ENCODE assay signal across 27 mouse cellular contexts in the genomic region with DNA sequence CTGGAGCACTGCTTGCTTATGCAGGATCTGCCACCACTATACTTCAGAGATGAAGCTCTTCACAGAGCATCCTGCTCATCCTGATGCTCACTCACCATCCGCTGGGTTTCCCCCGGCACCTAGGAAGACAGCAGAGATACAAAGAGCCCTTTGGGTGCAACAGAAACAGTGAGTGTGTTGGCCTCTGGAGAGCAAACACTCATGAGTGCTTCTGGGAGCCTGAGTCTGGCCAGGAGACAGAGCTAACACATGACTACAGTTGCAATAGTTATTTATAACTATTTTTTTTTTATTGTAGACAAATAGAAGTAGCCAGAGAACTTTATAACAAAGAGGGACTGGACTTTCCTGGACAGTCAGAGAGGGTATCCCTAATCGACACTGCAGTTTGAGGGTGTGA. TPM values are rescaled to one million over a fixed set of nuclear protein-coding genes. Genes with fewer than 3 reads are reported as not detected.
A peak's percentile ranks its signal among the peaks of the same experiment; 100 is the strongest.
DNase-seq lines count a peak whose midpoint lies in the region; ATAC-seq and TF ChIP-seq lines count a peak whose summit lies in the region.
"Had no signal": no experiment of that assay in that cellular context is flagged by ENCODE, and none has a peak within 500 bp of the region (broad histone marks: within the 10 kb centered on the region; RNA-seq: fewer than 3 reads in every experiment).

No protein-coding gene starts in this region.

- H3K4me2 ChIP-seq in hindbrain, embryonic 13.5 days = no peak overlapping the region
- no peak overlapping the region for H3K4me2 ChIP-seq in hindbrain, embryonic 11.5 days (replicated peaks; ENCODE audit: low read depth, low read length)
- H3K4me2 ChIP-seq in forebrain, embryonic 15.5 days (replicated peaks) = no peak overlapping the region
- H3K4me2 ChIP-seq: embryonic facial prominence, embryonic 13.5 days; hindbrain, embryonic 15.5 days; limb, embryonic 12.5 days; liver, embryonic 15.5 days; midbrain, embryonic 11.5 days had no signal

- peak overlapping the region; percentile 82 for H3K27ac ChIP-seq in heart, adult 2 months
- peak overlapping the region; percentile 18; the same call in 1 of the 2 replicates for H3K27ac ChIP-seq in hindbrain, embryonic 13.5 days
- H3K27ac ChIP-seq in hindbrain, embryonic 11.5 days (ENCODE audit: low read depth, low read length) = no peak overlapping the region
- H3K27ac ChIP-seq in forebrain, embryonic 15.5 days (replicated peaks) = no peak overlapping the region
- H3K27ac ChIP-seq: embryonic facial prominence, embryonic 13.5 days; forebrain, embryonic 10.5 days; hindbrain, embryonic 15.5 days; limb, embryonic 12.5 days; liver, embryonic 15.5 days had no signal

- no peaks in the 10 kb centered on the region for H3K9me3 ChIP-seq in hindbrain, embryonic 13.5 days
- H3K9me3 ChIP-seq in hindbrain, embryonic 11.5 days (ENCODE audit: control insufficient read depth, low read length) = no peaks in the 10 kb centered on the region
- no peaks in the 10 kb centered on the region for H3K9me3 ChIP-seq in forebrain, embryonic 15.5 days
- H3K9me3 ChIP-seq: embryonic facial prominence, embryonic 13.5 days; forebrain, embryonic 10.5 days; hindbrain, embryonic 15.5 days; limb, embryonic 12.5 days; liver, embryonic 15.5 days had no signal

- peak in 1 of 2 experiments; percentile 51 for DNase-seq in heart, adult 2 months
- no peak for DNase-seq in heart, adult 8-10 months (ENCODE audit: low spot score)
- no peak for DNase-seq in hindbrain, embryonic 11.5 days (ENCODE audit: low spot score)
- DNase-seq in 3T3-L1 (ENCODE audit: low read depth, low spot score) = peak; percentile 33
- peak; percentile 74 for DNase-seq in adipocyte (ENCODE audit: low spot score)
- no peak for DNase-seq in cerebellum, postnatal 10 days
- DNase-seq: adrenal gland, adult 8-10 months; B cell, adult 2 months; cerebellum, adult 11-12 months; cerebellum, adult 9-11 months; kidney, adult 11 months; kidney, postnatal 25 days; right cerebral cortex, postnatal 4 days; thymus, adult 2 months; thymus, postnatal 36 days had no signal

- TF ChIP-seq EP300 in heart, adult 2 months (IDR thresholded peaks at IDR 0.05; ENCODE audit: insufficient read depth, low read depth, low read length) = no peak

- ATAC-seq in hindbrain, embryonic 13.5 days (ENCODE audit: low FRiP score) = no peak
- ATAC-seq in hindbrain, embryonic 11.5 days (ENCODE audit: low FRiP score) = no peak
- ATAC-seq in forebrain, embryonic 15.5 days (replicated peaks) = no peak
- ATAC-seq: activated CD4-positive, CD25-positive, alpha-beta regulatory T cell, adult 4 months; forebrain, embryonic 16.5 days; inflammation-experienced regulatory T-cells, adult 6 months; midbrain, embryonic 16.5 days had no signal

- no peak overlapping the region for H3K4me3 ChIP-seq in heart, adult 2 months
- no peak overlapping the region for H3K4me3 ChIP-seq in hindbrain, embryonic 13.5 days
- no peak overlapping the region for H3K4me3 ChIP-seq in hindbrain, embryonic 11.5 days (ENCODE audit: low read depth, low read length)
- no peak overlapping the region for H3K4me3 ChIP-seq in forebrain, embryonic 15.5 days
- H3K4me3 ChIP-seq: embryonic facial prominence, embryonic 13.5 days; forebrain, embryonic 10.5 days; hindbrain, embryonic 15.5 days; limb, embryonic 12.5 days; liver, embryonic 15.5 days had no signal

- no peaks in the 10 kb centered on the region for H3K79me2 ChIP-seq in heart, adult 2 months (replicated peaks; ENCODE audit: control insufficient read depth, insufficient read depth, low read length)

- no peak for TF ChIP-seq POLR2A in heart, adult 2 months (IDR thresholded peaks at IDR 0.05; ENCODE audit: insufficient read depth, low read depth, low read length)

- H3K4me1 ChIP-seq in heart, adult 2 months (ENCODE audit: control insufficient read depth, insufficient read depth, low read length) = peaks cover 20% of the 10 kb centered on the region
- peaks cover 17% of the 10 kb centered on the region for H3K4me1 ChIP-seq in hindbrain, embryonic 13.5 days (replicated peaks)
- no peaks in the 10 kb centered on the region for H3K4me1 ChIP-seq in hindbrain, embryonic 11.5 days (replicated peaks; ENCODE audit: control insufficient read depth, insufficient read depth, low read length)
- peaks cover 16% of the 10 kb centered on the region for H3K4me1 ChIP-seq in forebrain, embryonic 15.5 days

- H3K9ac ChIP-seq in heart, adult 2 months (ENCODE audit: low read depth, low read length) = no peak overlapping the region
- no peak overlapping the region for H3K9ac ChIP-seq in hindbrain, embryonic 13.5 days
- H3K9ac ChIP-seq in hindbrain, embryonic 11.5 days (ENCODE audit: low read depth, low read length) = no peak overlapping the region
- H3K9ac ChIP-seq in forebrain, embryonic 15.5 days (replicated peaks) = no peak overlapping the region
- H3K9ac ChIP-seq: embryonic facial prominence, embryonic 13.5 days; hindbrain, embryonic 15.5 days; limb, embryonic 12.5 days; liver, embryonic 15.5 days had no signal

- 56% methylated on average over 3 of the region's 3 CpGs for WGBS in heart, adult 2 months
- 86% methylated on average over 3 of the region's 3 CpGs for WGBS in hindbrain, embryonic 13.5 days
- 89% methylated on average over 3 of the region's 3 CpGs for WGBS in hindbrain, embryonic 11.5 days
- 88% methylated on average over 3 of the region's 3 CpGs for WGBS in forebrain, embryonic 15.5 days

- no peaks in the 10 kb centered on the region for H3K36me3 ChIP-seq in heart, adult 2 months (ENCODE audit: control insufficient read depth, insufficient read depth, low read length)
- no peaks in the 10 kb centered on the region for H3K36me3 ChIP-seq in hindbrain, embryonic 13.5 days
- no peaks in the 10 kb centered on the region for H3K36me3 ChIP-seq in hindbrain, embryonic 11.5 days (ENCODE audit: control insufficient read depth, insufficient read depth, low read length)
- H3K36me3 ChIP-seq in forebrain, embryonic 15.5 days = no peaks in the 10 kb centered on the region
- H3K36me3 ChIP-seq: embryonic facial prominence, embryonic 13.5 days; forebrain, embryonic 10.5 days; hindbrain, embryonic 15.5 days; limb, embryonic 12.5 days; liver, embryonic 15.5 days had no signal

- TF ChIP-seq CTCF in heart, adult 2 months (IDR thresholded peaks at IDR 0.05) = no peak

- no peaks in the 10 kb centered on the region for H3K27me3 ChIP-seq in heart, adult 2 months (ENCODE audit: control insufficient read depth, insufficient read depth, low read length)
- no peaks in the 10 kb centered on the region for H3K27me3 ChIP-seq in hindbrain, embryonic 13.5 days
- no peaks in the 10 kb centered on the region for H3K27me3 ChIP-seq in hindbrain, embryonic 11.5 days (ENCODE audit: control insufficient read depth, insufficient read depth, low read length)
- H3K27me3 ChIP-seq in forebrain, embryonic 15.5 days = no peaks in the 10 kb centered on the region
- H3K27me3 ChIP-seq: embryonic facial prominence, embryonic 13.5 days; hindbrain, embryonic 15.5 days; limb, embryonic 12.5 days; liver, embryonic 15.5 days had no signal

- intact Hi-C loops in heart, adult 2 months (cut with DNase I) = loop anchor here (5.0 kb wide), 1 partner anchor 36 kb away; a partner anchor contains a TSS

RNA-seq across cellular contexts. Expression of a gene that starts 29.7 kb away (rescaled TPM):
- total RNA-seq in heart, adult 2 months (2021) = 10 to 100 TPM; 63.1 to 70.5 TPM
- polyA plus RNA-seq in heart, adult 2 months (2012; rRNA removed) = 41.8 and 43.4 TPM in 2 replicates
- total RNA-seq in heart, adult 8-10 months (2022) = 10 to 100 TPM; 58.0 to 66.2 (median 62.3) TPM
- 90.4 and 92.7 TPM in 2 replicates for polyA plus RNA-seq in hindbrain, embryonic 13.5 days (2015; fragmentation: Nextera tagmentation; extraction: Ambion mirVana)
- 119 and 128 TPM in 2 replicates for polyA plus RNA-seq in hindbrain, embryonic 11.5 days (2014; fragmentation: Nextera tagmentation; extraction: Ambion mirVana)
- polyA plus RNA-seq in forebrain, embryonic 15.5 days (2015; fragmentation: Nextera tagmentation; extraction: Ambion mirVana) = 106 and 116 TPM in 2 replicates

RNA-seq across cellular contexts. Expression of a gene that starts 36.6 kb away (rescaled TPM):
- 10 to 100 TPM; 27.1 to 28.1 TPM for total RNA-seq in heart, adult 2 months (2021)
- polyA plus RNA-seq in heart, adult 2 months (2012; rRNA removed) = 21.1 and 24.7 TPM in 2 replicates
- total RNA-seq in heart, adult 8-10 months (2022) = 10 to 100 TPM; 26.0 to 30.0 (median 27.7) TPM
- polyA plus RNA-seq in hindbrain, embryonic 13.5 days (2015; fragmentation: Nextera tagmentation; extraction: Ambion mirVana) = 25.1 and 25.3 TPM in 2 replicates
- polyA plus RNA-seq in hindbrain, embryonic 11.5 days (2014; fragmentation: Nextera tagmentation; extraction: Ambion mirVana) = 10.7 and 11.1 TPM in 2 replicates
- polyA plus RNA-seq in forebrain, embryonic 15.5 days (2015; fragmentation: Nextera tagmentation; extraction: Ambion mirVana) = 23.0 and 23.2 TPM in 2 replicates

RNA-seq across cellular contexts. Expression of a gene that starts 59.2 kb away (rescaled TPM):
- total RNA-seq in heart, adult 2 months (2021) = 1 to 10 TPM; 2.0 to 3.0 TPM
- polyA plus RNA-seq in heart, adult 2 months (2012; rRNA removed) = 3.2 and 3.7 TPM in 2 replicates
- total RNA-seq in heart, adult 8-10 months (2022) = 1 to 10 TPM; 2.5 to 5.5 (median 3.2) TPM
- 18.4 and 19.9 TPM in 2 replicates for polyA plus RNA-seq in hindbrain, embryonic 13.5 days (2015; fragmentation: Nextera tagmentation; extraction: Ambion mirVana)
- polyA plus RNA-seq in hindbrain, embryonic 11.5 days (2014; fragmentation: Nextera tagmentation; extraction: Ambion mirVana) = 10.8 and 12.5 TPM in 2 replicates
- polyA plus RNA-seq in forebrain, embryonic 15.5 days (2015; fragmentation: Nextera tagmentation; extraction: Ambion mirVana) = 12.3 and 13.7 TPM in 2 replicates

Comparison
In these comparisons a context has a peak if more than half of its experiments do, and no peak if none do; other contexts are left out.
1. H3K27ac ChIP-seq: peak in heart, adult 2 months (single experiment) and hindbrain, embryonic 13.5 days (single experiment); none in hindbrain, embryonic 11.5 days (single experiment) and forebrain, embryonic 15.5 days (single experiment).
2. DNase-seq: peak in 3T3-L1 (single experiment) and adipocyte (single experiment); none in heart, adult 8-10 months (single experiment), hindbrain, embryonic 11.5 days (single experiment) and cerebellum, postnatal 10 days (0 of 2).